Mouse (Mus musculus) cerebellum, adult 8-10 months (tissue): Measurements from ENCODE around the gene Stoml3.

Experiments
- DNase-seq: peaks from one replicate; pipeline ENCODE4 v3.0.0; 2022

The Stoml3 gene

DNA sequence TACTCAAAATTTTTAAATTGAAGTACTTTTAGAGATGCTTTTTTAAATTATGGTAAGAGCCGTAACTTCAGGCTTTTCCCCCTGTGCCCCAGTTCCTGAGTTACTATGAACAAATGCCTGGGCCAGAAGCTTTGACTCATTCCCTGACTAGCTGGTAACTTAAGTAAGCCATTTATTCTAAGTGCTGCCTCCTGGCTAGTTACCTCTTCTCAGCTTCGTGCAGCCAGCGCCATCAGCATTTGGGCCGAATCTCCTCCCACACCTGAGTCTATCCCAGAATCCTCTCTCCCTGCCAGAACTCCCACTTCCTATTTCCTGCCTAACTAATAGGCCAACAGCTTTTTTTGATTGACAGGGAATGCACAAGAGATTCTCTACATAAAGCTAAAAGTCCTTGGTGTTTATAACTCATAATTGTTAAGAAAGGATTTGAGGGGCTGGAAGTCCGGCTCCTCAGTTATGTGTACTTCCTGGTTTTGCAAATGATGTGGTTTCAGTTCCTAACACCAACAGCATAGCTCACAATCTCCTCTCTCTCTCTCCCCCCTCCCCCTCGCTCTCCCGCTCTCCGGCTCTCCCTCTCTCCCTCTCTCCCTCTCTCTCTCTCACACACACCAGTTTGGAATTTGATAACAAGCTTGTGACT, 4.9 kb upstream of the Stoml3 start:
- DNase-seq = no peak

DNA sequence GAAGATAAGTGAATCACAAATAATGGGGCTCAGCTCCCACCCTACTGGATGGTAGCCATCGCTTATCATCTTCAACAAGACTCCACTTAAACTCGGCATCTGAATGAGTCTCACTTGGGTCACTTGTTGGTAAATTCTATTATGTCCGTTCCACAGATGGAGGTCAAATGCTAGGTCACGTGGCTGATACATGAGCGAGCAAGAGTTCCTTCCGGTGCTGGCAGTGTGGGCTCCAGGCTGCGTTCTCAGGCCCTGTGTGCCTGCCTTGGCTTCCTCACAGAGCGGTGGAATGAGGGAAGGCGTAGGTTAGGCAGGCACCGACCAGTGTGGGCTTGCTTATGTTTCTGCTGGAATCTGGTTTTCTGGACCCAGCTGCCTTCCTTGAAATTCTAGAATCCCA, 1.9 kb upstream of the Stoml3 start:
- DNase-seq = no peak

DNA sequence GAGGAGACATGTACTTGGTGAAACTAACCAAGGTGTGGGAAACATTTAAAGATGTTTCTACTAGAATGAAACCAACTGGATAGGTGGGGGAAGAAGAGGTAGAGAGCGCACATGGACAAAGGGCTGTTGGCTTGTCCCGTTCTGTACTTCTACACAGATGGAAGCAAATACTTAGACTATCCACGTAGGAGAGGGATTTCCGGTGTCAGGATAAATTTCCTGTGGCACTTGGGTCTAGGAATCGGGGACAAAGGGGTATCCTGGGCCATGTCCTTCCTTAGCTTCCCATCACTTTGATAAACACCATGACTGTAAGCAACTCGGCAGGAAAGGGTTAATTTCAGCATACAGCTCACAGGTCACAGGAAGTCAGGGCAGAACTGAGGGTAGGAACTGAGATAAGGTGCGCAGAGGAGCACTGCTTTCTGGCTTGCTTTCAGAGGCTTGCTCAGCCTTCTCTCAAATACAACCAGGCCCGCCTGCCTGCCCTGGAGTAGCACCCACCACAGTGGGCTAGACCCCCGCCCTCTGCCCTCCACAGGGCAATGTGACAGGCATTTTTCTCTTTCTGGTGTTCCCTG, 1.4 kb upstream of the Stoml3 start:
- DNase-seq = no peak

DNA sequence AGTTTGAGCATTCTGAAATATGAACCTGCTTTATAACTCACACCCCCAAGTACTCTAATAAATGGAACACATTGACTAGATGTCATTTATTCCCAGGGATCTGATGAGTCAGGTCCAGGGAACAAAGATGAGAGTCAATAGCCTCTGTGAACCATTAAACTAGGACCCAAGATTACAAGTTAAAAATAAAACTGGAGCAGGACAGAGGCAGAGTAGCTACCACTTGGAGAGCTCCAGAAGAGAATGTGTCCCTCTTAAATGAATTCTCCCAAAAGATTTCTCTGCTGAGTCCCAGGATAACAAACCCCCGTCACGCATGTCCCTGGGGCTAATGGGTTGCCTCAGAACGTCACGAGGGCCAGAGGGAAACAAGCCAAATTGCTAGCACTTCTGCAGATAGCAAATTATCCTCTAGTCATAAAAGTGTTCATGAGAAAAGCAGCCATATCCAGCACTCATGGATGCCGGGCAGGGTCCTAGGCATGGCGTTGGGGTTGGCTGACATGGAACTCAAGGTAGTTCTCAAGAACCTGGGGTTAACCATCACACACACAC, 10.0 kb downstream of the Stoml3 start:
- no peak for DNase-seq

DNA sequence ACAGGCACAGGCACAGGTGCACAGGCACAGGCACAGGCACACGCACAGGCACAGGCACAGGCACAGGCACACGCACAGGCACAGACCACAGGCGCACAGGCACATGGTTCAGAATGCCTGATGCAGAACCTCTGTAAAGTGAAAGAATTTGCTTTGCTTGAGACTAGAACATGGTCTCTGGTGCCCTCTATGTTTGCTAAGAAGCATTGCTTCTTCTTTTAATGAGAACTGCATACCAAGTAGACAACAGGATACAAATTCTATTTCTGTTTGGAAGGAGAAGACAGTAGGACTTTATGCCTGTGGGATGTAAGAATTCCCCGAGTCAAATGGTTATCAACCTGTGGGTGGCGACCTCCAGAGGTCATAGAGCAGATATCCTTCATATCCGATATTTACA, 14.0 kb downstream of the Stoml3 start:
- no peak for DNase-seq

DNA sequence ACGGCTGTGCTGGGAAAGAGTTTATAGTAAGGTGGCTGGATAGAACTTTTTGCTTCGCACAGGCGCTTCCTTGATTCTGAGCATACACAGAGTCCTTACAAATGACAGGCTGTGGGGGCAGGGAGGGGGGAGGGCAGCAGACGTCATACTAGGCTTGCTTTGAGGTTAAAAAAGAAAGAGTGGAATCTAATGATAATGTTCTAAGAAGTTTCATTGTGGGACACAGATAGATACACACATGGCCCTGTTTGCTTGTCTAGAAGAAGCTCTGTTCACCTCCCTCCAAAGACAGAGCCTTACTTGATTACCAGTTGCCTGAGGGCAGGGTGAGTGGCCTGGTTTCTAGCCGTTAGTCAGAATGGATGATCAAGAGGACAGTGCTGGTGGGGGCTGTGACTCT, 24.6 kb downstream of the Stoml3 start:
- DNase-seq = no peak

DNA sequence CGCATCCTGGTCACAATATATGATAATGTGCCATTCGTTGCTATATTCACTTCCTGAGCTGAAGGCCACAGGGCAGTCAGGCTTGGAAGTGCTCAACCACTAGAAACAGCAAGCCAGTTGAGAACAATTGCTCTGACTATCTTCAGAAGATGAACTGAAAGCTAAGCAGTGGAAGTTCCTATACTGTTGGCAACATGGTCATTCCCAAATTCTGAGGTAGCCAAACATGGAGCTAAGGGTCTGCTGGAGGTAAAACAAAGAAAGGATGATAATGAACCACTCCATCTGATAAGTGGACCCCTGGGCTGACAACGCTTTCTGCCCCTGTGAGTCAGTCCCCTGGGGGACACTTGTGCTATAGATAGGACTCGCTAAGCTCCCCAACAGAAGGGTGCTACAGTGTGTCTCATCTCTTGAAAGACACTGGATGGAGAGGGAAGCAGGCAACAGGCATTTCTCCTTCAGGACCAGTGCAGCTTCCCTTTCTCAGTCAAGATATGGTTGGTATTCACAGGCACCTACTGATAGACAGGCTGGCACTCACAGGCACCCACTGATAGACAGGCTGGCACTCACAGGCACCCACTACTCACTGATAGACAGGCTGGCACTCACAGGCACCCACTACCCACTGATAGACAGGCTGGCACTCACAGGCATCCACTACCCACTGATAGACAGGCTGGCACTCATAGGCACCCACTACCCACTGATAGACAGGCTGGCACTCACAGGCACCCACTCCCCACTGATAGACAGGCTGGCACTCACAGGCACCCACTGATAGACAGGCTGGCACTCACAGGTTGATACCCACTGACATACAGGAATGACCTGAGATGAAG, 26.0 kb downstream of the Stoml3 start:
- DNase-seq = no peak

DNA sequence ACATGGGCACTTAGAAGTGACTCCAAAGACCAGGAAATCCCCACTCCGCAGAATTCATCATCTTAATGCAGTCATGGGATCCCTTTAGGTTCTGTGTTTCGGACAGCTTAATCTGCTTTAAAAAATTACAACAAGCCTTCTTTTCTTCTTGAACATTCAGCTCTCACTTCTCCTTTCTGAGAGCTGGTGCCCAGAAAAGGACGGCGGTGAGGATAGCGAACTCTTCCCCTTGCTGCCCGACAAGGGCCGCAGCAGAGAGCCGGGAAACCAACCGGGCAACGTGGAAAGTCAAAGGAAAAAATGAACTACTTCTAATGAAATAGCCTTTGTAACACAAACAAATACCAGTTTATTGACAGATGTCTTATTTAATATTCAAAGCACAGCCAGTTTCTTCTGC, 34.3 kb downstream of the Stoml3 start:
- DNase-seq = no peak

DNA sequence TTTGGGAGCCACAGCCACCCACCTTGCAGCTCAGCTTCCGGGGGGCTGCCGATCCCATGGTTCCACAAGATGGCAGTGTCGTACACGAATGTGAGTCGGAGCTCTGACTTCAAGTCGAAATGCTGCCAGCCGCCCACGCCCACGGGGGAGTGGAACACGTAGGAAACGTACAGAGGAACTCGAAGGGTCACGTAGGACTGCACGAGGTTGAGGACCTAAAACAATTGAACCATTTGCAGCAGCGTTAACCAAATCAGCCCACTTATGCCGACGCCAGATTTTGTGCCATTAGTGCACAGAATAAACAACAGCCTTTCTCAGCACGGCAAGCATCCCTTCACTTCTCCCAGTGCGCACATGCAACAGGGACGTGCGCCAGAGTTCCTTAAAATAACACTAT, 37.3 kb downstream of the Stoml3 start:
- DNase-seq = peak; percentile 34

DNA sequence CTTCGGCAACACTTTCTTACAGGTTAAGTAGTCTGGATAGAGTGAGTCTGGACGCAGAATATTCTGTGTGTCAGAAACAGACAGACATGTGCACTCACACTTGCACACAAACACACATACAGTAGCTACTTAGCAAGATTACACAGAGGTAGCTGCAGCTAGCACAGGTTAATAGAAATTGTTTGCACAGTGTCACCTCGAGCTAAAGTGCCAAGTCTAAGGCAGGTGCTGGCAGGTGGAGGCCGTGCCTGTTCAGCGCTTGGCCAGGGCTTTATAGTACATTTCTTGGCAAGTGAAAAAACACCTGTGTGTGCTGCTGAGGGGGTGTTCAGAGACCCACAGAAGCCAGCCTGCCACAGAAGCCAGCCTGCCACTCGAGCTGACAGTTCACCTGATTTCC, 41.9 kb downstream of the Stoml3 start:
- no peak for DNase-seq

DNA sequence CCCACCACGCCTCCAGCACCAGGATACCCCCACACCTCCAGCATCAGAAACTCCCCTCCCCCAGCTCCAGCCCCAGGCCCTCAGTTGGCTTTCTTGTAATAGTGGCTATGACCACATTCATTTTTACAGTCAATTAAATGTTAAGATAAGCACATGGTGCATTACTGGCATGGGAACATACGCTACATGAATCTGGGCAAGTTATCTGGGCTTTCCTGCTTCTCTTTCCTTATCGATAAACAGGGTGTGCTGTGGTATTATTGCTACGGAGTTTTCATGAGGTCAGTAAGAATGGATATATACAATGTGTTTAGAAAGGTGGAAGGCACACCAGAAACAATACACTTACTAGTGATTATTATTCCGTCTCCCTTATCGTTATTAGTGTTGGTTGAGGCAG, 43.6 kb downstream of the Stoml3 start:
- DNase-seq = no peak

DNA sequence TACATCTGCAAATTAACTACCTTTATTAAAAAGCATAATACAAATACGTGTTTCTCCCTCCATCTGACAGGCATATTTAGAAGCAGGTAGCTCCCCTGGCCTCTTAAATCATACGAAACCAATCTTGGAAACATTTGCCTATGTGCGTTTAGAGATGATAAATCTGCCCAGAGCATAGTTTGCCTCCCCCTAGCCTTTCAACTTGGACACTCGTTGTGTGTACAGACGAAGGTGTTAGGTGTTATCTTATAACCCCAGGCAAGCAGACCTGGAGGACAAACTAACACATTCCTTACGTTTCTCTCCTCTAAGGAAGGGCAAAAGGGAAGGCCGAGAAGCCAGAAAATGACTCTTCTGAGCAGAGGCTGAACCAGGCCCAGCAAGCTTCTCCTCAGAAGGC, 64.2 kb downstream of the Stoml3 start:
- DNase-seq = no peak

DNA sequence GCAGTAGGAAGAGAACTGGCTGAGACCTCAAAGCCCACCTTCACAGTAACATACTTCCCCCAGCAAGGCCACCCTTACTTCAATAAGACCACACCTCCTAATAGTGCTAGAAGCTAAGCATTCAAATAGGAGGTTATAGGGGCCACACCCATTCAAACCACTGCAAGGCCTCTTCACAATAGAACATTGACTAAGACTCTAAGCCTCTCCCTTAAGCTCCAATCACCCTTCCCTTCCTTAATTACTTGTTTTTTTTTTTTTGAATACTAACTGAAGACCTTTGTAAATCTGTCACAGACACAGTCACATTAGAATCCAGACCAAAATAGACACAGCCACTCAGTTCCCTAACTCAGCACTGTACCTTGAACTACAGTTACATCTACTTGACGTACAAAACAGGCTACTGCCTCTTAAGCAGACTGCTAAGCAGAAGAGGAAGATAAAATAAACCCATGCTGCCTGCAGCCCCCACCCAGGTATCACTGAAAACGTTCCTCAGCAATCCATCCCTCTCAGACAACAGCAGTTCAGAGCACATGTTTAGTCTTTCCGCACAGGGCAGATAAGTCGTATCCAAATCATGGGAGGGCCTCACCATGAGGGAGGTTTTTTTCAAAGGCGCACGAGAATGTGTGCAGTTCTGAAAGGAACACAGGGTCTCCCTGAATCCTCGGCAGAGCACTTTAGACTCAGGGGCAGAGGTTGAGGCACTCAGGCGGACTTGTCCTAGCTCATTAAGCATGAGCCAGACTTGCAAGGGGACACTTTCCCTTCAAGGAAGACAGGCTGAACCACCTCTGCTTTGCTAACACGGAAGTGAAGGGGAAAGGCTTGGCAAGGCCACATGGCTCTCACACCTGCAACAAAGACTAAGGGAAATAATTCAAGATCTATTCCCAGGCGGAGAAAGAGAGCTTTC, 66.8 kb downstream of the Stoml3 start:
- DNase-seq = no peak

DNA sequence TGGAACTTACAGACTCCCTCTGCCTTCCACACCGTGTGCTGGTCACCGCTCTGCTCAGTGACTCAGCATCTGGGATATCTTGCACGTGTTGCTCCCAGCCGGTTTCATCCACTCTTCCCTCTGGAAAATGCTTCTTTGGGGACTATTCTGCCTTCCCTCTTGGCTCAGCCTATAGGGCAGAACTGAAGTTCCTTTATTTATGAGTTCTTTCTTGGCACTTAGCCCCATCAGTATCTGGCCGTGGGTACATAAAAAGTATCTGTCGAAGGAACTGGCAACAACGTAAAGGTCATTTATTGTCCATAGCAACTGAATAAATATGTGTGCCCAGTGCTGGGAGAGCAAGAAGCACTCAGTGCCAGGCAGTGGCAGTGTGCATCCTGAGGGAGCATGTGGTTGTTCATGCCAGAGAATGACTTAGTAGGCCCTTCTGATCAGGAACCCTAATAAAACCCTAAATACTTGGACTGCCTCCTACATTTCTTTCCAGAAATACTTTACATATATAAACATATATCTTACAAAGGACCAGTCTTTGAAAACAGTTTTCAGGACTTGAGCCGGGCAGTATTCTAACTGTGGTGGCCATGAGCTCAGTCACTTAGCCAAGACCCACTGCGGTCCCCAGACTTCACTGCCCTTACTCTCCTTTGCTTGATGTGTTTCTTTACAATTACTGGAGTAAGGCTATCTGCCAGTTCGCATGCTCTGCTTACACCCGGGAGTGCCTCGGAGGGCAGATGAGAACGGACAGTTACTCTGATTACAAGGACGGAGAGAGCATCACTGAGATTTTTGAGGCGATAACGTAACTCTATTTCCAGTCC, 69.1 kb downstream of the Stoml3 start:
- no peak for DNase-seq
